Mouse (Mus musculus): ENCODE measurements at regions not wholly inside any gene's neighbourhood (a gene's known extent, or its start where the extent isn't known, plus 50 kb on each side); places are given as distances from the start of the nearest gene placed in this dataset.

GRCm38 (mm10) chr10:45004037-45004653 lies 62.9 kb upstream of the Prep start:
- TF ChIP-seq EP300 (IDR thresholded peaks at IDR 0.05; ENCODE audit: low read depth) (no peak), CTCF (IDR thresholded peaks at IDR 0.05; ENCODE audit: low read depth) (no peak)

Data from liver, postnatal 0 days (tissue).